Comparison of ENCODE assay signal across 10 mouse cellular contexts in genomic region chr1:191296445-191296844, GRCm38 (mm10). TPM values are rescaled to one million over a fixed set of nuclear protein-coding genes. Genes with fewer than 3 reads are reported as not detected.
DNase-seq lines count a peak whose midpoint lies in the region; ATAC-seq and TF ChIP-seq lines count a peak whose summit lies in the region.
"Had no signal": no experiment of that assay in that cellular context is flagged by ENCODE, and none has a peak within 500 bp of the region (broad histone marks: within the 10 kb centered on the region; RNA-seq: fewer than 3 reads in every experiment).

No protein-coding gene starts in this region.

- DNase-seq in layer of hippocampus, postnatal 10 days (ENCODE audit: low spot score in 2 of 2), result peak; percentile 51 to 63
- DNase-seq in layer of hippocampus, adult 9-10 months (ENCODE audit: low spot score), result no peak
- peak; percentile 47 for DNase-seq in cerebellum, adult 9-11 months
- peak; percentile 36 for DNase-seq in lung, postnatal 0 days (ENCODE audit: low spot score)
- no peak for DNase-seq in retina, postnatal 1 day
- DNase-seq in left cerebral cortex, adult 8-10 months (ENCODE audit: low spot score in 2 of 2), result no peak
- no peak for DNase-seq in T-cell, adult 2 months (ENCODE audit: low spot score)

- peaks cover 46% of the 10 kb centered on the region for H3K4me1 ChIP-seq in heart, embryonic 13.5 days
- H3K4me1 ChIP-seq in lung, postnatal 0 days (ENCODE audit: insufficient read depth, low read depth, low read length), result 0 out of 2 replicates have a peak, but pooled peaks cover 2% of the 10 kb centered on the region

- peak overlapping the region; percentile 68 for H3K27ac ChIP-seq in heart, embryonic 13.5 days (replicated peaks)
- no peak overlapping the region for H3K27ac ChIP-seq in lung, postnatal 0 days (ENCODE audit: low read length)
- H3K27ac ChIP-seq: liver, embryonic 14.5 days had no signal

- 25% methylated on average over 5 of the region's 5 CpGs for WGBS in heart, embryonic 13.5 days
- 43% methylated on average over 5 of the region's 5 CpGs for WGBS in lung, postnatal 0 days

- TF ChIP-seq EP300 in lung, postnatal 0 days (IDR thresholded peaks at IDR 0.05), result no peak

- H3K9me3 ChIP-seq in heart, embryonic 13.5 days, result no peaks in the 10 kb centered on the region
- no peaks in the 10 kb centered on the region for H3K9me3 ChIP-seq in lung, postnatal 0 days (ENCODE audit: low read length)

- no peaks in the 10 kb centered on the region for H3K27me3 ChIP-seq in heart, embryonic 13.5 days (replicated peaks)
- H3K27me3 ChIP-seq in lung, postnatal 0 days (replicated peaks; ENCODE audit: insufficient read depth, low read length), result no peaks in the 10 kb centered on the region
- H3K27me3 ChIP-seq: Patski had no signal

- peak overlapping the region; percentile 56 for H3K9ac ChIP-seq in heart, embryonic 13.5 days
- H3K9ac ChIP-seq in lung, postnatal 0 days (replicated peaks; ENCODE audit: low read depth), result no peak overlapping the region
- H3K9ac ChIP-seq: liver, embryonic 14.5 days had no signal

- H3K4me2 ChIP-seq in heart, embryonic 13.5 days, result peak overlapping the region; percentile 28
- H3K4me2 ChIP-seq in lung, postnatal 0 days (replicated peaks; ENCODE audit: low read depth, low read length), result no peak overlapping the region

- no peak for ATAC-seq in heart, embryonic 13.5 days (ENCODE audit: extremely low read depth, insufficient number of reproducible peaks, low FRiP score, low TSS enrichment)
- peak; percentile 55 for ATAC-seq in lung, postnatal 0 days
- ATAC-seq: Patski had no signal

- H3K36me3 ChIP-seq in heart, embryonic 13.5 days, result no peaks in the 10 kb centered on the region
- H3K36me3 ChIP-seq in lung, postnatal 0 days (ENCODE audit: insufficient read depth, low read length), result no peaks in the 10 kb centered on the region

- no peak overlapping the region for H3K4me3 ChIP-seq in heart, embryonic 13.5 days
- H3K4me3 ChIP-seq in lung, postnatal 0 days (ENCODE audit: low read depth, low read length), result no peak overlapping the region

- no peak for TF ChIP-seq CTCF in lung, postnatal 0 days (IDR thresholded peaks at IDR 0.05)

RNA-seq across cellular contexts. Expression of gene Nenf, which starts 21.5 kb away (rescaled TPM):
- 10 to 100 TPM; 74.6 to 89.2 TPM for total RNA-seq in layer of hippocampus, postnatal 10 days (2021)
- 98.9 and 104 TPM in 2 replicates for polyA plus RNA-seq in heart, embryonic 13.5 days (2015; fragmentation: Nextera tagmentation; extraction: Ambion mirVana)
- polyA plus RNA-seq in lung, postnatal 0 days (2015; fragmentation: Nextera tagmentation; extraction: Ambion mirVana), result 149 and 177 TPM in 2 replicates
- total RNA-seq in left cerebral cortex, adult 8-10 months (2022), result 10 to 100 TPM; 70.3 to 81.7 (median 76.9) TPM

RNA-seq across cellular contexts. Expression of gene Tmem206, which starts 29.3 kb away (rescaled TPM):
- 10 to 100 TPM; 12.1 to 12.8 TPM for total RNA-seq in layer of hippocampus, postnatal 10 days (2021)
- polyA plus RNA-seq in heart, embryonic 13.5 days (2015; fragmentation: Nextera tagmentation; extraction: Ambion mirVana), result 16.2 and 17.6 TPM in 2 replicates
- 13.1 and 14.7 TPM in 2 replicates for polyA plus RNA-seq in lung, postnatal 0 days (2015; fragmentation: Nextera tagmentation; extraction: Ambion mirVana)
- 10 to 100 TPM in 1 of 4 experiments, 1 to 10 TPM in 3; 8.8 to 12.0 (median 9.6) TPM for total RNA-seq in left cerebral cortex, adult 8-10 months (2022)

Comparison
In these comparisons a context has a peak if more than half of its experiments do, and no peak if none do; other contexts are left out.
1. DNase-seq: peak in layer of hippocampus, postnatal 10 days (2 of 2), cerebellum, adult 9-11 months (single experiment) and lung, postnatal 0 days (single experiment); none in layer of hippocampus, adult 9-10 months (single experiment), retina, postnatal 1 day (single experiment), left cerebral cortex, adult 8-10 months (0 of 2) and T-cell, adult 2 months (single experiment).